Comparison of ENCODE assay signal across 1 mouse cellular context in the genomic region with DNA sequence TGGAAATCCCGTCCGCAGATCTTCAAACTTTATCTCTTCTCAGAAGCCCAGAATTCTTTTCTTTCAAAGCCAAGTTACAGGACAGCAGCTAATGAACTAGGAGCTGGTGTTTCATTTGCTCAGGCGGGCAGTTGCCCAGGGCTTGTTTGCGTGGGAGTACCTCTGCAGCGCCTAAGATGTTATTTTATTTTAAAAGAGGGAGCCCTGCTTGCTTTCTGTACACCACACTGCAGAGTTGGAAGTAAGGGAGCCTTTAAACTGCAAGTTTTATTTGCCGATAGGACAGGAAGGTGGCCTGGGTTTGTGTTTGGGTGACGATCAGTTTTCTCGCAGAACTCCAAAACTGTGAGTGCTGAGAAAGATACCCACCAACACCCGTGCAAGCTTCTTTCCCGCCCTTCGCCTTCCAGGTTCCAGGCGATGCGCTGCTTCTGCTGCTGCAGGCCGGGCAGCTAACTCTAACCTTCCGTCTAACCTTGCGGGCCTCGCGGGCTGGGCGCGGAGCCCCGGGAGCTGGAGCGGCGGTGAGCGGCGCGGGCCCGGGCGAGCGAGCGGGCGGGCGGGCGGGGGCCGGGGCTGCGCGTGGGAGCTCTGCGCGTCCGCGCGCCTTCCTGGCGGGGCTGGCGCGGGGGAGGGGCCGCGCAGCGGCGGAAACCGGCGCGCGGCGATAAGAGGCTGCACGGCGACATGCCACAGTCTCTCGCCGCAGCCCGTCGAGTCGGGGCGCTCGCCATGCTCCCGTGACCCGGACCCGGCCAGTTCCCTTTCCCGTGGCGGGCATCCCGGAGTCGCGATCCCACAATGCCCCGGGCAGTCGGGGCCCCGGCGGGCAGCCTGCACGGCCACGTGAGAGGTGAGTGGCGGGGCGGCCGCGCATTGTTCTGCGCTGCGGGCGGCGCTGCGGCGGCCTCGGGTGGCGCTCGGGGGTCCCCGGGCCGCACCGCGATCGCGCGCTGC.
TF ChIP-seq lines count a peak whose summit lies in the region.

No protein-coding gene starts in this region.

TF ChIP-seq in CH12.LX, 34 proteins besides CTCF, POLR2A, EP300 and RAD21 (continued from another document):
- 0 out of 2 replicates have a peak, but pooled peaks have one; percentile 36 for TF ChIP-seq TBP (conservative IDR thresholded peaks at IDR 0.05; ENCODE audit: low read depth, low read length)
- peak; percentile 61 for TF ChIP-seq NRF1 (IDR thresholded peaks at IDR 0.05; ENCODE audit: low read depth, low read length)
- no peak for TF ChIP-seq ZNF384 (IDR thresholded peaks at IDR 0.05; ENCODE audit: low read depth, low read length)
- 0 out of 2 replicates have a peak, but pooled peaks have one; percentile 42 for TF ChIP-seq SIN3A (IDR thresholded peaks at IDR 0.05; ENCODE audit: low read length)
- peak; percentile 73 for TF ChIP-seq ZMIZ1 (IDR thresholded peaks at IDR 0.05; ENCODE audit: low read depth, low read length)
- no peak for TF ChIP-seq GABPA (IDR thresholded peaks at IDR 0.05; ENCODE audit: insufficient replicate concordance, low read depth, low read length)
- TF ChIP-seq NELFE (IDR thresholded peaks at IDR 0.05; ENCODE audit: low read depth, low read length): peak; percentile 76
- peak; percentile 42; the same call in 1 of the 2 replicates for TF ChIP-seq MEF2A (IDR thresholded peaks at IDR 0.05; ENCODE audit: borderline replicate concordance, low read depth, low read length)
- peak; percentile 88 for TF ChIP-seq MXI1 (IDR thresholded peaks at IDR 0.05; ENCODE audit: low read depth, low read length)
- no peak for TF ChIP-seq JUN (IDR thresholded peaks at IDR 0.05; ENCODE audit: insufficient read depth, low read depth, low read length)
- TF ChIP-seq IRF4 (IDR thresholded peaks at IDR 0.05; ENCODE audit: low read depth, low read length): 0 out of 2 replicates have a peak, but pooled peaks have one; percentile 17
- no peak for TF ChIP-seq MAZ (IDR thresholded peaks at IDR 0.05; ENCODE audit: low read depth, low read length)
- TF ChIP-seq ELF1 (IDR thresholded peaks at IDR 0.05; ENCODE audit: low read depth, low read length): no peak
- no peak for TF ChIP-seq RCOR1 (conservative IDR thresholded peaks at IDR 0.05; ENCODE audit: low read depth, low read length)
- peak; percentile 63; the same call in 1 of the 2 replicates for TF ChIP-seq TCF12 (IDR thresholded peaks at IDR 0.05; ENCODE audit: low read depth, low read length)
- TF ChIP-seq E2F4 (IDR thresholded peaks at IDR 0.05; ENCODE audit: insufficient replicate concordance, low read depth, low read length): no peak
- no peak for TF ChIP-seq ZKSCAN1 (IDR thresholded peaks at IDR 0.05; ENCODE audit: borderline replicate concordance, low read depth, low read length)
